Mouse (Mus musculus) lung, embryonic 16.5 days (tissue): ENCODE measurements around the gene Dnaja3. TPM values are rescaled to one million over a fixed set of nuclear protein-coding genes. Genes with fewer than 3 reads are reported as not detected.
"Not testable (repeated sequence)": the region's sequence is repeated elsewhere in the genome, so short reads cannot be mapped to it uniquely, and the experiment has no call there.

Experiments used
- ATAC-seq: fragments of 200-750 bp; cut with Nextera tagmentation; 2 replicates; pipeline ENCODE4 v1.8.0; 2017; ENCODE audit warnings: low read depth, mild to moderate bottlenecking, moderate library complexity
- H3K27ac ChIP-seq: fragments of 300-500 bp; sonication (generic); 2 replicates; pipeline ENCODE4 v1.5.1; 2014; ENCODE audit warnings: mild to moderate bottlenecking, control low read depth, low read length
- H3K27me3 ChIP-seq: fragments of 300-500 bp; sonication (generic); 2 replicates; pipeline ENCODE4 v1.6.1; 2014; ENCODE audit warnings: low read depth, low read length, mixed read lengths; ENCODE audit not compliant: control insufficient read depth, insufficient read depth
- H3K36me3 ChIP-seq: fragments of 300-500 bp; sonication (generic); 2 replicates; pipeline ENCODE4 v1.6.1; 2014; ENCODE audit warnings: low read length; ENCODE audit not compliant: control insufficient read depth, insufficient read depth
- H3K4me1 ChIP-seq: fragments of 300-500 bp; sonication (generic); replicated peaks from 2 replicates; pipeline ENCODE4 v1.6.1; 2014; ENCODE audit warnings: low read length, mixed read lengths; ENCODE audit not compliant: control insufficient read depth, insufficient read depth
- H3K4me2 ChIP-seq: fragments of 300-500 bp; sonication (generic); 2 replicates; pipeline ENCODE4 v1.6.1; 2014; ENCODE audit warnings: low read depth, low read length, control low read depth
- H3K4me3 ChIP-seq: fragments of 300-500 bp; sonication (generic); 2 replicates; pipeline ENCODE4 v1.5.1; 2014; ENCODE audit warnings: mild to moderate bottlenecking, low read length, control low read depth
- H3K9ac ChIP-seq: fragments of 300-500 bp; sonication (generic); 2 replicates; pipeline ENCODE4 v1.6.1; 2014; ENCODE audit warnings: low read length, control low read depth
- H3K9me3 ChIP-seq: fragments of 300-500 bp; sonication (generic); 2 replicates; pipeline ENCODE4 v1.6.1; 2016; ENCODE audit warnings: low read length; ENCODE audit not compliant: control insufficient read depth
- WGBS: fragments of 180-500 bp; shearing (Covaris S2); extraction: QIAGEN DNeasy Blood & Tissue Kit; methylation state at CpG from one replicate; pipeline ENCODE4 v1.1.7; 2014; 5-methylcytosine and 5-hydroxymethylcytosine counted together
- polyA plus RNA-seq: library from polyadenylated mRNA; unstranded; fragments of >200 nt; fragmentation: Nextera tagmentation; extraction: Ambion mirVana; gene quantifications from 2 replicates; pipeline ENCODE4 v1.2.1, GENCODE M21; 2015

The Dnaja3 gene
- polyA plus RNA-seq, 1 experiment from 2014 or later = 61.3 TPM

DNA sequence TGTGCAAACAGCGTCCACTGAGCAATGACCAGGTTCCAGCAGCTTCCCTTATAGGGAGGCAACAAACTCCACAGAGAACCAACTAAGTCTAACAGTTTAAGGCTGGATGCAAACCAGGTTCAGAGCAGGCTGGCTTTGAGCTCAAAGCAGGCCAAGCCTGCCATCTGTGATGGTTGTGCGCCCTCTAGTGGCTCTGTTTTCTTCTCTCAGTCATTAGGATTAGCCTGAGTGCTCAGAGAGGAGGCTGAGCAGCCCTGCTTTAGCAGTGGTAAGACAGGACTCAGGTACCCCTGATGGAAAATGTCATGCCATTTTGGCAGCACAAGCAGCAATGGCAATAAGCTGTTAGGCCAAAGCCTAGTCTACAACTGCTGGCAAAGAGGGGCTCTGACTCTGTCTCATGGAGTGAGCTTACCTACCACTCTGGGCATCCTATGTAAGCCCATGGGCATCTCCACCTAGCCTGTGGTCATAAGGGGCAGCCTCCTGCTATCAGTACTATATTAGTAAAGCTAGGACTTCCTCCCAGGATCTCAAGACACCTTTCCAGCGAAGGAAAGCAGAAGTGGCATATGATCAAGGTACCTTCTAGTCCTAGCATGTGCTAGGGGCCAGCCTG is 27.5 kb downstream of the Dnaja3 start:
- 20% methylated on average over 3 of the region's 3 CpGs for WGBS
- 0 out of 2 replicates have a peak, but pooled peaks cover 3% of the 10 kb centered on the region for H3K36me3 ChIP-seq
- no peak overlapping the region for H3K9ac ChIP-seq
- H3K4me1 ChIP-seq = no peaks in the 10 kb centered on the region
- no peaks in the 10 kb centered on the region for H3K9me3 ChIP-seq
- H3K27me3 ChIP-seq = no peaks in the 10 kb centered on the region
- H3K4me2 ChIP-seq = no peak overlapping the region
- no peak overlapping the region for H3K27ac ChIP-seq
- H3K4me3 ChIP-seq = no peak overlapping the region
- ATAC-seq = peak; percentile 87

DNA sequence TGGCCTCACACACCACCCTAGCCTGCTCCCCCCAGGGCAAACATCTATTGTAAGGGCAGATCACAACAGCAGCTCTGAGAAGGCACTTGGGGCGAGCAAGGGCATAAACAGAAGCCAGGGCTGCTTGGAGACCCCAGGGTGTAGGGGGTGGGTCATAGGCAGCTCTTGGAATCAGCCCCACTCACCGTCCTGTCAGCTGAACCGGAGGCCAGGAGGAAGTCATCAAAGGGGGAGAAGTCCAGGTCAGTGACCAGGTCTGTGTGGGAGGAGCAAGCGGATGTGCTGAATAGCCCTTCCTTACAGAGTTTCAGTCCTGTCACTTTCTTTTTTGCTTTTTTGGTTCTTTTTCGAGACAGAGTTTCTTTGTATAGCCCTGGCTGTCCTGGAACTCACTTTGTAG is 30.5 kb downstream of the Dnaja3 start:
- no peak overlapping the region for H3K4me3 ChIP-seq
- no peak for ATAC-seq

DNA sequence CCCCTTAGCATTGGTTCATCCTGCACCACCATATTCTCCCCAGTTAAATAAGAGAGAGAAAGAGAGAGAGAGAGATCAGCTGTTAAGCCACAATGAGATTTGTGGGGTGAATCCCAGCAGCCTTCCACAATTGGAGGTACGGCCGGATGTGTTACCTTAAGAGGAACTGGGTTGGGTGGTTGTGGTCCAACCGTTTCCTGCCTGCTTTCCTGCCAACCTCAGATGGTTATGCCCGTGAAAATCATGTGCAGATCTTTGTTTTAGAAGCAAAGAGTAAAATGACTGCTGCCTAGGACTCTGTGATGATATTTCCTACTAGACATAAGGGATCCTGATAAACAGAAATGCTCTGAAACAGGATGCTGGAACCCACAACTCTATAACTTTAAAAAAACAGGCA is 34.3 kb downstream of the Dnaja3 start:
- Histone ChIP-seq H3K9ac (no peak overlapping the region), H3K27me3 (no peaks in the 10 kb centered on the region), H3K36me3 (peaks cover 7% of the 10 kb centered on the region; the same call in 1 of the 2 replicates), H3K4me1 (peaks cover 6% of the 10 kb centered on the region), H3K4me3 (no peak overlapping the region), H3K4me2 (no peak overlapping the region), H3K9me3 (no peaks in the 10 kb centered on the region), H3K27ac (no peak overlapping the region)
- 74% methylated on average over 4 of the region's 4 CpGs for WGBS
- no peak for ATAC-seq

More for the DNA sequence above, 30.5 kb downstream of the Dnaja3 start:
- Histone ChIP-seq H3K9ac (no peak overlapping the region), H3K9me3 (no peaks in the 10 kb centered on the region), H3K27me3 (no peaks in the 10 kb centered on the region), H3K36me3 (peaks cover 10% of the 10 kb centered on the region; the same call in 1 of the 2 replicates), H3K4me2 (no peak overlapping the region), H3K4me1 (no peaks in the 10 kb centered on the region), H3K27ac (no peak overlapping the region)
- 61% methylated on average over 5 of the region's 5 CpGs for WGBS

GRCm38 (mm10) chr16:4676836-4677235 is 37.0 kb downstream of the Dnaja3 start:
- H3K9me3 ChIP-seq = no peaks in the 10 kb centered on the region
- no peak for ATAC-seq
- H3K4me3 ChIP-seq = no peak overlapping the region
- no peak overlapping the region for H3K9ac ChIP-seq
- no peak overlapping the region for H3K27ac ChIP-seq
- 93% methylated on average over 5 of the region's 5 CpGs for WGBS
- H3K27me3 ChIP-seq = no peaks in the 10 kb centered on the region
- peaks cover 6% of the 10 kb centered on the region for H3K4me1 ChIP-seq
- H3K4me2 ChIP-seq = no peak overlapping the region
- peaks cover 7% of the 10 kb centered on the region; the same call in 1 of the 2 replicates for H3K36me3 ChIP-seq

DNA sequence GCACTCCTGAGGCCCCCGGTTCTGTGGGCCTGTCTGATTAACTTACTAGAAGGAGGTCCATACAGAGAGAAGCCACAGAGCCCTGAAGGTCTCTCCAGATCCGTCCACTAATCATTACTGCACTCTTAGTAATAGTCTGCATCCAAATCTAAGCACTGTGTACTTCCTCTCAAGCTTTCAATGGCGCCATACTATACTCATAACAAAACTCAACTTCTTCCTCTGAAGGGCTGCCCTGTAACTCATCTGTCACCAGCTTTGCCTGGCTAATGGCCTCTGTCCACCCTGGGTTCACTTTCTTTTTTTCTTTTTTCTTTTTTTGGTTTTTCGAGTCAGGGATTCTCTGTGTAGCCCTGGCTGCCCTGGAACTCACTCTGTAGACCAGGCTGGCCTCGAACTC is 38.3 kb downstream of the Dnaja3 start:
- Histone ChIP-seq H3K9ac (no peak overlapping the region), H3K36me3 (peaks cover 7% of the 10 kb centered on the region; the same call in 1 of the 2 replicates), H3K4me1 (peaks cover 8% of the 10 kb centered on the region), H3K27me3 (no peaks in the 10 kb centered on the region), H3K4me2 (no peak overlapping the region), H3K27ac (no peak overlapping the region), H3K4me3 (no peak overlapping the region), H3K9me3 (no peaks in the 10 kb centered on the region)
- no peak for ATAC-seq
- WGBS = 67% methylated on average over 5 of the region's 5 CpGs

- Histone ChIP-seq H3K27me3 (no peaks in the 10 kb centered on the region), H3K27ac (0 out of 2 replicates have a peak within 1 kb of the TSS, but pooled peaks have one; percentile 19), H3K9ac (peak within 1 kb of the TSS; percentile 67), H3K36me3 (peaks cover 5% of the 10 kb centered on the region; the same call in 1 of the 2 replicates), H3K4me2 (peak within 1 kb of the TSS; percentile 91), H3K9me3 (no peaks in the 10 kb centered on the region), H3K4me1 (peaks cover 10% of the 10 kb centered on the region), H3K4me3 (peak within 1 kb of the TSS; percentile 77)
- ATAC-seq = peak; percentile 93
- under 1% methylated on average over 47 of the region's 47 CpGs for WGBS
Observed at GRCm38 (mm10) chr16:4679121-4680018, 39.6 kb downstream of the Dnaja3 start, which contains the start of gene Coro7. Gene Coro7, minus strand, starts transcription at chr16:4679777.

DNA sequence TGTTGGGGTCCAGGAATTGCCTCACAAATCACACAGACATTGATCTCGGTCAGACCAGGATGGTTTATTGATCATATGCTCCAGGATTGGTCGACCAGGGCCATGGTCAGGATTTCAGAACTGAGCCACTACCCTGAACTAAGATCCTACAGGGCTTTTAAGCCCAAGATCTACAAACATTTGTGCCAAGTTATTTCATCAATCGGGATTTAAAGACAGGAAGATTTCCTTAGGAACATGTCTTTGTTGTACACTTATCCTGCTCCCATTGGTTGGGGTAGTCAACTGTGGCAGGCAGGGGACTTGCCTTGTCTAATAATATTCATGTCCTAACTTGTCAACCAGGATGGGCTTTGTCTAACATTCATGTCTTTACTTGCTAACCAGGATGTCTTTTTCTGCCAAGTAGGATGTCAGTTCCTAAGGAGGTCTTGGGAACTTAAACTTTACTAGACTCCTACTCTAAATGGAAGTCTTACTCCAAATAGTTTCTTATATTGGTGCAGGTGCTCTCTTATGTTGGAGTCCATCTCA is 41.2 kb downstream of the Dnaja3 start:
- not testable (repeated sequence) for H3K36me3 ChIP-seq, ATAC-seq, H3K27ac ChIP-seq, H3K27me3 ChIP-seq, H3K9ac ChIP-seq, H3K9me3 ChIP-seq, H3K4me2 ChIP-seq, H3K4me3 ChIP-seq
- peaks cover 20% of the 10 kb centered on the region for H3K4me1 ChIP-seq
- 69% methylated on average over 3 of the region's 3 CpGs for WGBS

- H3K27me3 ChIP-seq = no peaks in the 10 kb centered on the region
- peaks cover 20% of the 10 kb centered on the region for H3K4me1 ChIP-seq
- no peak overlapping the region for H3K9ac ChIP-seq
- 66% methylated on average over 4 of the region's 4 CpGs for WGBS
- H3K4me3 ChIP-seq = no peak overlapping the region
- peaks cover 5% of the 10 kb centered on the region for H3K36me3 ChIP-seq
- H3K4me2 ChIP-seq = peak overlapping the region; percentile 98; the same call in 1 of the 2 replicates
- H3K27ac ChIP-seq = no peak overlapping the region
- H3K9me3 ChIP-seq = no peaks in the 10 kb centered on the region
- ATAC-seq = no peak
Observed at GRCm38 (mm10) chr16:4682628-4683179, 42.9 kb downstream of the Dnaja3 start.

DNA sequence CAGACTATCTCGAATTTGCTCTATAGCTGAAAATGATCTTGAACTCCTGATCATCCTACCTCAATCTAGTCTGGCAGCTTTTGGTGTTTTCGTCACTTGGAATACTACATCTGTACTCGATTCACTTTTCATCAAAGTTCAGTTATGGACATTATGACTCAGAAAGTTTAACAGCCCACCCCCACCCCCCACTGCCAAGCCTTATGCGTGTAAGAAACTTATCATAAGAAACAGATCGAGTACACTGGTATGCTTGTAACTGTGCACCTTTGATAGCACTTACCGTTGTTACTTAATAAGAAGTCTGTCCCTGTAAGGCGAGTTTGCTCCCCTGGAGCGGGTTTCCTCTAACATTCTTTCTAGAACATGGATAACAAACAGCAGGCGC is 43.4 kb downstream of the Dnaja3 start:
- peak overlapping the region; percentile 98 for H3K4me2 ChIP-seq
- H3K27me3 ChIP-seq = no peaks in the 10 kb centered on the region
- peaks cover 20% of the 10 kb centered on the region for H3K4me1 ChIP-seq
- H3K9ac ChIP-seq = peak overlapping the region; percentile 97
- peak overlapping the region; percentile 86 for H3K27ac ChIP-seq
- WGBS = 21% methylated on average over 9 of the region's 9 CpGs
- no peak for ATAC-seq
- H3K9me3 ChIP-seq = no peaks in the 10 kb centered on the region
- H3K4me3 ChIP-seq = peak overlapping the region; percentile 96
- peaks cover 6% of the 10 kb centered on the region for H3K36me3 ChIP-seq
